Mouse (Mus musculus) lung, embryonic 14.5 days (tissue): ENCODE data around the gene Fitm1. TPM values are rescaled to one million over a fixed set of nuclear protein-coding genes. Genes with fewer than 3 reads are reported as not detected.

Experiments
- ATAC-seq: fragments of 200-750 bp; cut with Nextera tagmentation; 2 replicates; pipeline ENCODE4 v1.8.0; 2017; ENCODE audit warnings: mild to moderate bottlenecking, moderate TSS enrichment, moderate library complexity; ENCODE audit not compliant: insufficient read depth
- DNase-seq: peaks from one replicate; pipeline ENCODE4 v3.0.0-alpha.2; 2015
- H3K27ac ChIP-seq: fragments of 300-500 bp; sonication (generic); 2 replicates; pipeline ENCODE4 v1.5.1; 2014; ENCODE audit warnings: low read depth, mild to moderate bottlenecking, moderate library complexity
- H3K27me3 ChIP-seq: fragments of 300-500 bp; sonication (generic); 2 replicates; pipeline ENCODE4 v1.6.1; 2014; ENCODE audit warnings: low read length, control low read depth; ENCODE audit not compliant: insufficient read depth
- H3K36me3 ChIP-seq: fragments of 300-500 bp; sonication (generic); 2 replicates; pipeline ENCODE4 v1.6.1; 2014; ENCODE audit warnings: control low read depth; ENCODE audit not compliant: insufficient read depth
- H3K4me1 ChIP-seq: fragments of 300-500 bp; sonication (generic); 2 replicates; pipeline ENCODE4 v1.6.1; 2014; ENCODE audit warnings: antibody characterized with exemption, control low read depth; ENCODE audit not compliant: insufficient read depth
- H3K4me2 ChIP-seq: fragments of 300-500 bp; sonication (generic); 2 replicates; pipeline ENCODE4 v1.6.1; 2014; ENCODE audit warnings: mild to moderate bottlenecking
- H3K4me3 ChIP-seq: fragments of 300-500 bp; sonication (generic); 2 replicates; pipeline ENCODE4 v1.5.1; 2014; ENCODE audit warnings: low read depth, low read length
- H3K9ac ChIP-seq: fragments of 300-500 bp; sonication (generic); 2 replicates; pipeline ENCODE4 v1.6.1; 2014
- H3K9me3 ChIP-seq: fragments of 300-500 bp; sonication (generic); 2 replicates; pipeline ENCODE4 v1.6.1; 2016; ENCODE audit warnings: low read depth, low read length, control low read depth
- CTCF ChIP-seq: IDR thresholded peaks from 2 replicates; pipeline ENCODE4 v1.5.1; 2016; ENCODE audit warnings: antibody characterized with exemption, low read depth
- WGBS: fragments of 180-500 bp; shearing (Covaris S2); extraction: QIAGEN DNeasy Blood & Tissue Kit; methylation state at CpG from one replicate; pipeline ENCODE4 v1.1.7; 2014; 5-methylcytosine and 5-hydroxymethylcytosine counted together
- polyA plus RNA-seq: library from polyadenylated mRNA; unstranded; fragments of >200 nt; fragmentation: Nextera tagmentation; extraction: Ambion mirVana; gene quantifications from 2 replicates; pipeline ENCODE4 v1.2.1, GENCODE M21; 2014

The Fitm1 gene
- polyA plus RNA-seq, 1 experiment from 2014 or later, result 0.76 TPM

DNA sequence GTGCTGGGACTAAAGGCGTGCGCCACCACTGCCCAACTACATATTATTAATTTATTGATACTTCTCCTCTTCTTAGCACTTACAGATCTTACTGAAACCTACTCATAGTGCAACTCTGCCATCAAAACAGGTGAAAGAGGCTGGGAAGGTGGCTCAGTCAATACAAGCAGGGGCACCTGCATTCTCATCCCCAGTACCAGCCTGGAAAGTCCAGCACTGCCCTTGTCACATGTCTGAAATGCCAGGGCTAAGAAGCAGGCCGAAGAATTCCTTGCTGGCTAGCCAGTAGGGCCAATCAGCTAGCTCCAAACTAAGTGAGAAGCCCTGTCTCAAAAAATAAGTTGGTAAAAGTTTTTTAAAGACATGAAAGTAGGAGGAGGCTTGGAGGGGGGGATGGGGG is 17.8 kb upstream of the Fitm1 start:
- no peaks in the 10 kb centered on the region for H3K9me3 ChIP-seq
- no peak overlapping the region for H3K27ac ChIP-seq
- H3K4me3 ChIP-seq, result no peak overlapping the region
- 81% methylated on average over 3 of the region's 3 CpGs for WGBS
- ATAC-seq, result no peak
- H3K27me3 ChIP-seq, result no peaks in the 10 kb centered on the region
- no peak overlapping the region for H3K4me2 ChIP-seq
- no peak overlapping the region for H3K9ac ChIP-seq
- H3K36me3 ChIP-seq, result no peaks in the 10 kb centered on the region
- TF ChIP-seq CTCF, result no peak
- DNase-seq, result no peak
- 0 out of 2 replicates have a peak, but pooled peaks cover 5% of the 10 kb centered on the region for H3K4me1 ChIP-seq

DNA sequence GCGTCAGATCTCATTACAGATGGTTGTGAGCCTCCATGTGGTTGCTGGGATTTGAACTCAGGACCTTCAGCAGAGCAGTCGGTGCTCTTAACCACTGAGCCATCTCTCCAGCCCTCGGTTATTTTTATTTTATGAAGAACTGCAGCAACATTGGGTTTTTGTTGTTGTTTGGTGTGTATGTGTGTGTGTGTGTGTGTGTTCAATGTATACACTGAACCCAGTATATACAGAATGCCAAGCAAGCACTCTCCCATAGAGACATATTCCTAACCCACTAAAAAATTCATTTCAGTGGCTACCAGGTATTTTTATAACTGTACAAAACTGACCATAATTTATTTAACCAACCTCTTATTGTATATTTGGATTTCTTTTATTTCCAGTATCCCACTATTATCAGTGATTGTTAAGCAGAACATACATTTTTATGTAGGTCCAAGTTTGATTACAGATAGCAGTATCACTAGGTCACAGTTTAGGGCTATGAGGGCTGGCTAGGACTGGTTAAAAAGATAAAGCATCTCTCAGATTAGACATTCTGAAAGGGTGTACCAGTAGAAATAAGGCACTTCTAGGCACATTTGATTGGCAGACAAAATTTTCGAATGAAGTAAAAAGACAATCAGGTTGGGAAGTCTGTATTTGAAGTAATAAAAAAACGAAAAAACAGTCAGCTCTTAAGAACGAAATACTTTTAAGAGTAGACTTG is 16.5 kb upstream of the Fitm1 start:
- peak overlapping the region; percentile 98 for H3K27ac ChIP-seq
- 46% methylated on average over 6 of the region's 6 CpGs for WGBS
- H3K4me2 ChIP-seq, result peak overlapping the region; percentile 81
- H3K4me1 ChIP-seq, result 0 out of 2 replicates have a peak, but pooled peaks cover 5% of the 10 kb centered on the region
- H3K9ac ChIP-seq, result peak overlapping the region; percentile 77; the same call in 1 of the 2 replicates
- H3K36me3 ChIP-seq, result peaks cover 7% of the 10 kb centered on the region
- DNase-seq, result no peak
- no peak for TF ChIP-seq CTCF
- no peak for ATAC-seq
- H3K4me3 ChIP-seq, result peak overlapping the region; percentile 73
- H3K27me3 ChIP-seq, result no peaks in the 10 kb centered on the region
- no peaks in the 10 kb centered on the region for H3K9me3 ChIP-seq

DNA sequence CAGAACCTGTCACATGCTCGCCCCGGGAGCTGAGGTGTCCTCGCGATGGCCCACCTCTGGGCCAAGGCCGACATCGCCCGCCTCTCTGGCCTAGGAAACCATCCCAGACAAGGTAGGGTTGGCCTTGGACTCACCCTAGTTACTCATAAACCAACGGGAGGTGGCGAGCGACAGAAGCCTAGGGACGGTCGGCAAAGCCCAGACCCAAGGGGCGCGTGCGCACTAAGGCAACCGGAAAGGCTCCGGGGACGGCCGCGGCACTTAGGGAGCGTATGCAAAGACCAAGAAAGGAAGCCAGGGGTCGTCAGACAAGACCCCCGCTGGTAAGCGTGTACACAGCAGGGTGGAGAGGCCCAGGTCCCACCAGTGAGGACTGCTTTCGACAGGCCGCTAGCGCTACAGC is 15.6 kb upstream of the Fitm1 start, which contains the start of gene Dcaf11:
Gene Dcaf11, plus strand, starts transcription at position 208 of the 403 bp plus-strand sequence.
- peak within 1 kb of the TSS; percentile 73 for H3K4me3 ChIP-seq

DNA sequence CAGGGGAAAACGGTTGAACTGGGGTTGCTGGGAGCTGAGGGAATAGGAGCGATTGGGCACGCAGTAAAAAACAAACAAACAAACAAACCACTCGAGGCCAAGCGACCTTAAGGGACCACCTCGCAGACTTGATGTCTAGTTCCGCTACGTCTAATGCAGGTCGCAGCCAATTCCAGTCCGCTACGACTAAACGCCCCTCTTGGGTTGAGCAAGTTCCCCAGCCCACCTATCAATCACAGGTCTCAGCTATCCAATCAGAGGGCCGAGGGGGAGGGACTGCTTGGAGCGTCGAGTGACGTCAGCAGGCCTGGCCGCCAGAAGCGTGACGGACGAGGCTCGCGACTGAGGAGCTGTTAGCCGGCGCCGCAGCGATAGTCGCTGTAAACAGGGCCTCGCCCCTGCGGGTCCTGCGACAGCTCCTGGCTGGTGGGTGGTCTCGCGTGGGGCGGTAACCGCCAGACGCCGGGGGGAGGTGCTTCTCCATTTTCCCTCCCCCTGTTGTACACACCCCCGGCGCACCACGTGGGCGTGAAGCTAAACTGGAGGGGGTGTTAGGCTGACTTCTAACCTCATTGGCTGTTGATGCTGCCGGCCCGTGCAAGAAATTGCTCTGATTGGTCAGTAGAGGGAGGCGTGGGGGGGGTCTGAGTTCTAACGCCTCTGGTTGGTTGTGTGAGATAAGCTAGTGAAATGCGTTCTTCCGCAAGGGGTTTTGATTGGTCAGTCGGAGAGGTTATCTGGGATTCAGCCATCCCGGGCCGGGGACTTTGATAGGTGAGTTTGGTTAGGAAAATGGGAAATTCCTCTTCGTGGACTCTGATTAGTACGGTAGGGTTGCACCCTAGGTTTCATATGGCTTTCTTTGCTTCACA is 15.0 kb upstream of the Fitm1 start, which contains the start of gene A730061H03Rik:
Gene A730061H03Rik, minus strand, starts transcription at position 205 of the 872 bp plus-strand sequence.
- 0 out of 2 replicates have a peak, but pooled peaks have one; percentile 21 for TF ChIP-seq CTCF
- peak within 1 kb of the TSS; percentile 81 for H3K4me2 ChIP-seq
- H3K4me3 ChIP-seq, result peak within 1 kb of the TSS; percentile 73
- peaks cover 23% of the 10 kb centered on the region for H3K36me3 ChIP-seq
- DNase-seq (peak; percentile 99), ATAC-seq (peak; percentile 95)
- no peaks in the 10 kb centered on the region for H3K9me3 ChIP-seq
- no peaks in the 10 kb centered on the region for H3K27me3 ChIP-seq
- H3K9ac ChIP-seq, result peak within 1 kb of the TSS; percentile 77
- WGBS, result under 1% methylated on average over 51 of the region's 51 CpGs
- H3K4me1 ChIP-seq, result 0 out of 2 replicates have a peak, but pooled peaks cover 5% of the 10 kb centered on the region
- H3K27ac ChIP-seq, result peak within 1 kb of the TSS; percentile 98

More for the DNA sequence above, 15.6 kb upstream of the Fitm1 start, which contains the start of gene Dcaf11:
- DNase-seq, result peak; percentile 96
- WGBS, result under 1% methylated on average over 27 of the region's 27 CpGs
- Histone ChIP-seq H3K4me2 (peak within 1 kb of the TSS; percentile 81), H3K27me3 (no peaks in the 10 kb centered on the region), H3K36me3 (peaks cover 16% of the 10 kb centered on the region), H3K9ac (peak within 1 kb of the TSS; percentile 77), H3K9me3 (no peaks in the 10 kb centered on the region), H3K27ac (peak within 1 kb of the TSS; percentile 98), H3K4me1 (0 out of 2 replicates have a peak, but pooled peaks cover 5% of the 10 kb centered on the region)
- ATAC-seq, result peak; percentile 81
- TF ChIP-seq CTCF, result peak; percentile 46

DNA sequence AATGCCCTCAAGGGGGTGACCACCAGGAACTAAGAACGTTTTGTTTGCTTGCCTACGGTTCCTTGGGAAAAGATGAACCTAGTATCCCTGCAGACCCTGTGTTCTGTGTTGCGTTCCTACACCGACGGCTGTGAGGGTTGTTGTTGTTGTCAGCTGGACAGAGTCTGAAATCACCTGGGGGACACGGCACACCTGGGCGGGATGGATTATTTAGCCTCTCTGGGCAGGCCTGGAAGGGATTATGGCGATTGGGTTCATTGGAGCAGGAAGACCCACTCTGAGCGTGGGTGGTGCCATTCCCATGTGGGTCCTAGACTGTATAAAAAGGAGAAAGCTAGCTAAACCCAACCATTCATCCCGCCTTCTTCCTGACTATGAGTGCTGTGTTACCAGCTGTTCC is 13.6 kb upstream of the Fitm1 start:
- ATAC-seq (no peak), DNase-seq (no peak)
- Histone ChIP-seq H3K9ac (no peak overlapping the region), H3K4me1 (0 out of 2 replicates have a peak, but pooled peaks cover 5% of the 10 kb centered on the region), H3K36me3 (peaks cover 37% of the 10 kb centered on the region), H3K4me2 (peak overlapping the region; percentile 81), H3K27ac (no peak overlapping the region), H3K27me3 (no peaks in the 10 kb centered on the region), H3K4me3 (peak overlapping the region; percentile 73; the same call in 1 of the 2 replicates), H3K9me3 (no peaks in the 10 kb centered on the region)
- WGBS, result 71% methylated on average over 10 of the region's 10 CpGs
- TF ChIP-seq CTCF, result no peak

DNA sequence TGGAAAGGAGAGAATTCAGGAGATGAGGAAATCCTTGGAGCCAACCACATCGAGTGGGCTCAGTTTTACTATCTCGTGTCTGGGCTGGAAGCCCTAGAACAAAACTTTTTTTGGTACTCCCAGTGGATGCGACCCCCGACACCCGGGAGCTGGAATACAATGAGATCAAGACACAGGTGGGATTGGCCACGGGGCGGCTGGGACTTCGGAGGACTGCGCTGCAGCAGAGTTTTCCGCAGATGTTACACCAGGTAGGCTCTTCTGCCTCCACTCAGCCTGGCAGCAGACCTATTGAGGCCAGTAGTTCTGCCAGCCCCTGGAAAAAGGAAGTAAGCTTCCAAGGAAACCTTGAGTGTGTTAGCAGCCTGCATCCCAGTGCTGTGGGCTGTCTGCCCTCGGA is 12.2 kb upstream of the Fitm1 start:
- H3K4me3 ChIP-seq, result no peak overlapping the region
- H3K36me3 ChIP-seq, result peaks cover 47% of the 10 kb centered on the region
- TF ChIP-seq CTCF, result no peak
- no peak overlapping the region for H3K9ac ChIP-seq
- no peaks in the 10 kb centered on the region for H3K9me3 ChIP-seq
- no peak overlapping the region for H3K4me2 ChIP-seq
- no peak for DNase-seq
- H3K4me1 ChIP-seq, result 0 out of 2 replicates have a peak, but pooled peaks cover 5% of the 10 kb centered on the region
- H3K27me3 ChIP-seq, result no peaks in the 10 kb centered on the region
- WGBS, result 87% methylated on average over 11 of the region's 11 CpGs
- ATAC-seq, result no peak
- H3K27ac ChIP-seq, result no peak overlapping the region
